In the genomic region with DNA sequence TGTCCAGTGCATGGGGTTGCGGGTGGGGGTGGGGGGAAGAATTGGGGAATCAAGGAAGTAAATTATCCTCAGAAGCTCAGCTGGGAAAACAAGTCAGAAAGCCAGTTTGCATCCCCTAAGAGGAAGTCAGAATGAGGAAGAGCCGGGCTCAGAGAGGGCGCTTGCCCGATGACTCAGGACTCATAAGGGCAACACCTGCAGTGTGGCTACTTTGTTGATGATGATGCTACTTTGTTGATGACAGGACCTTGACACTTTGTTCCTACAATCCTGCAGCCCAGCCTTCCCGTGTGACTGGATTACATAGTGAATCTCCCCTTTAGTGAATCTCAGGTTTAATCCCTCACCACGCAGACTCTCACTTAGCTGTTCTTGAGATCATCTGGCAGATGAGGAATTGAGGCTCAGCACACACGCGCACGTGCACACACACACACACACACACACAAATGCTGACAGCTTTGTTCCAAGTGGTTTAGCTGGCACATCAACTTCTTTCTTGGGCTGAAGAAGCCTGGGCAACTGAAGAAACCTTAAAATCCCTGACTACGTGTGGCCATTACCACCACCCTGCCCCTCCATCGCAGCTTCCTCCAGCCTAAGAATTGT, we compare ENCODE assay signal across 12 mouse cellular contexts. TPM values are rescaled to one million over a fixed set of nuclear protein-coding genes. Genes with fewer than 3 reads are reported as not detected.
DNase-seq lines count a peak whose midpoint lies in the region; ATAC-seq and TF ChIP-seq lines count a peak whose summit lies in the region.
"Had no signal": no experiment of that assay in that cellular context is flagged by ENCODE, and none has a peak within 500 bp of the region (broad histone marks: within the 10 kb centered on the region; RNA-seq: fewer than 3 reads in every experiment).

No protein-coding gene starts in this region.

- H3K79me2 ChIP-seq in CH12.LX (replicated peaks; ENCODE audit: control insufficient read depth, extremely low read depth, insufficient read depth, poor library complexity, severe bottlenecking) = no peaks in the 10 kb centered on the region

- TF ChIP-seq POLR2A in CH12.LX (IDR thresholded peaks at IDR 0.05; ENCODE audit: low read depth, low read length) = no peak

- peak overlapping the region; percentile 76; the same call in 1 of the 2 replicates for H3K27ac ChIP-seq in kidney, embryonic 14.5 days (ENCODE audit: low read depth, low read length)
- no peak overlapping the region for H3K27ac ChIP-seq in CH12.LX (ENCODE audit: insufficient read depth, low read depth)

- TF ChIP-seq CTCF in CH12.LX (conservative IDR thresholded peaks at IDR 0.05 in 1 of 2, IDR thresholded peaks at IDR 0.05 in 1 of 2; ENCODE audit: low read depth in 2 of 2, low read length in 2 of 2) = no peak

- TF ChIP-seq EP300 in CH12.LX (IDR thresholded peaks at IDR 0.05; ENCODE audit: low read length) = peak; percentile 30; the same call in 1 of the 2 replicates

- peaks cover 64% of the 10 kb centered on the region for H3K4me1 ChIP-seq in kidney, embryonic 14.5 days (ENCODE audit: control insufficient read depth, insufficient read depth, low read length)
- H3K4me1 ChIP-seq in CH12.LX (ENCODE audit: control insufficient read depth in 1 of 2, insufficient read depth in 2 of 2) = peaks cover 4 to 28% of the 10 kb centered on the region in 2 experiments; a peak in 3 of 4 replicates

- WGBS in kidney, embryonic 14.5 days = 69% methylated on average over 11 of the region's 11 CpGs

- H3K9ac ChIP-seq in kidney, embryonic 14.5 days (ENCODE audit: low read depth, low read length) = no peak overlapping the region
- no peak overlapping the region for H3K9ac ChIP-seq in CH12.LX (ENCODE audit: insufficient read depth, low read depth)

- in situ Hi-C loops in CH12.LX (cut with MboI; ENCODE audit: low pct_ligation_motif_present, low pct_unique_long_range_greater_than_20kb, low sequenced_read_pairs) = no loop called here

- no peaks in the 10 kb centered on the region for H3K36me3 ChIP-seq in kidney, embryonic 14.5 days (ENCODE audit: control insufficient read depth, insufficient read depth, low read length)
- H3K36me3 ChIP-seq in CH12.LX (replicated peaks in 1 of 2; ENCODE audit: control insufficient read depth in 1 of 2, insufficient read depth in 1 of 2, low read length in 1 of 2) = no peaks in the 10 kb centered on the region

- H3K9me3 ChIP-seq in kidney, embryonic 14.5 days (ENCODE audit: control insufficient read depth, low read length) = no peaks in the 10 kb centered on the region
- no peaks in the 10 kb centered on the region for H3K9me3 ChIP-seq in CH12.LX (replicated peaks; ENCODE audit: low read length)

- DNase-seq in kidney, postnatal 4 days = no peak
- DNase-seq in CH12.LX (ENCODE audit: extremely low read depth) = peak; percentile 53
- no peak for DNase-seq in left cerebral cortex, postnatal 4 days
- no peak for DNase-seq in urinary bladder, adult 2 months (ENCODE audit: low spot score)
- DNase-seq: layer of hippocampus, adult 9-11 months; lung, postnatal 14 days; thymus, postnatal 14 days had no signal

- no peak overlapping the region for H3K4me2 ChIP-seq in kidney, embryonic 14.5 days (replicated peaks; ENCODE audit: low read depth, low read length)
- H3K4me2 ChIP-seq in CH12.LX (ENCODE audit: insufficient read depth, low read depth, poor library complexity, severe bottlenecking) = no peak overlapping the region

- dilution Hi-C loops in CH12.LX (cut with MboI; ENCODE audit: extremely low pct_ligation_motif_present, extremely low pct_unique_long_range_greater_than_20kb, low sequenced_read_pairs) = no loop called here

- intact Hi-C loops in left cerebral cortex, postnatal 4 days (cut with DNase I) = no loop called here

- TF ChIP-seq RAD21 in CH12.LX (IDR thresholded peaks at IDR 0.05; ENCODE audit: low read depth, low read length) = no peak

- H3K27me3 ChIP-seq in kidney, embryonic 14.5 days (ENCODE audit: control insufficient read depth, insufficient read depth, low read length) = no peaks in the 10 kb centered on the region; the same call in 1 of the 2 replicates
- no peaks in the 10 kb centered on the region for H3K27me3 ChIP-seq in CH12.LX (replicated peaks)

- no peak for ATAC-seq in kidney, embryonic 14.5 days (ENCODE audit: low FRiP score, low TSS enrichment)
- ATAC-seq in common myeloid progenitor, adult 5-6 weeks (replicated peaks; ENCODE audit: low read depth, poor library complexity, severe bottlenecking) = peak; percentile 79
- ATAC-seq in megakaryocyte progenitor cell, adult 5-6 weeks (replicated peaks; ENCODE audit: poor library complexity) = peak; percentile 85
- no peak for ATAC-seq in erythroid progenitor cell, adult 5-6 weeks (replicated peaks; ENCODE audit: low FRiP score, poor library complexity, severe bottlenecking)

- no peak overlapping the region for H3K4me3 ChIP-seq in kidney, embryonic 14.5 days (ENCODE audit: low read length)
- no peak overlapping the region for H3K4me3 ChIP-seq in CH12.LX (replicated peaks in 1 of 3; ENCODE audit: low read depth in 2 of 3, low read length in 2 of 3, poor library complexity in 1 of 3)

TF ChIP-seq in CH12.LX, 34 proteins besides CTCF, POLR2A, EP300 and RAD21 (continues in another document):
- no peak for TF ChIP-seq MAFK (IDR thresholded peaks at IDR 0.05; ENCODE audit: insufficient replicate concordance, low read length)

RNA-seq across cellular contexts. Expression of gene Tpcn1, which starts 18.1 kb away (rescaled TPM):
- 33.8 and 37.3 TPM in 2 replicates for polyA plus RNA-seq in kidney, embryonic 14.5 days (2014; fragmentation: Nextera tagmentation; extraction: Ambion mirVana)
- 1.9 and 2.2 TPM in 2 replicates for total RNA-seq in CH12.LX (2012; rRNA removed)
- total RNA-seq in CH12.LX (2014; rRNA removed) = 0.90 and 1.0 TPM in 2 replicates
- 4.2 and 5.4 TPM in 2 replicates for polyA plus RNA-seq in CH12.LX (2012; ENCODE audit: insufficient read length, low read depth)
- total RNA-seq in common myeloid progenitor, adult 5-6 weeks (2017) = 15.2 and 18.1 TPM in 2 replicates
- total RNA-seq in megakaryocyte progenitor cell, adult 5-6 weeks (2015) = 37.0 and 38.8 TPM in 2 replicates
- total RNA-seq in megakaryocyte progenitor cell, adult 5-6 weeks (2017) = 15.7 and 17.7 TPM in 2 replicates
- 10 to 100 TPM; 42.0 to 44.1 TPM for total RNA-seq in left cerebral cortex, postnatal 4 days (2021)
- 107 and 136 TPM in 2 replicates for total RNA-seq in erythroid progenitor cell, adult 5-6 weeks (2015; ENCODE audit: low replicate concordance)
- 57.0 and 72.9 TPM in 2 replicates for total RNA-seq in erythroid progenitor cell, adult 5-6 weeks (2017; ENCODE audit: low replicate concordance)
- polyA plus RNA-seq in urinary bladder, adult 2 months (2012; rRNA removed) = 38.6 and 55.0 TPM in 2 replicates

RNA-seq across cellular contexts. Expression of gene Iqcd, which starts 18.4 kb away (rescaled TPM):
- 0.57 and 1.4 TPM in 2 replicates for polyA plus RNA-seq in kidney, embryonic 14.5 days (2014; fragmentation: Nextera tagmentation; extraction: Ambion mirVana)
- total RNA-seq in CH12.LX (2012; rRNA removed) (0.25 and 0.59 TPM in 2 replicates), CH12.LX (2014; rRNA removed) (not detected in 2 replicates)
- polyA plus RNA-seq in CH12.LX (2012; ENCODE audit: insufficient read length, low read depth) = 0.35 and 0.77 TPM in 2 replicates
- 0.96 and 0.97 TPM in 2 replicates for total RNA-seq in common myeloid progenitor, adult 5-6 weeks (2017)
- total RNA-seq in megakaryocyte progenitor cell, adult 5-6 weeks (2015) = not detected in 2 replicates
- total RNA-seq in megakaryocyte progenitor cell, adult 5-6 weeks (2017) = 0.81 and 1.1 TPM in 2 replicates
- under 1 TPM; 0.58 to 0.64 TPM for total RNA-seq in left cerebral cortex, postnatal 4 days (2021)
- 2.5 TPM in 1 of 2 replicates, not detected in the other for total RNA-seq in erythroid progenitor cell, adult 5-6 weeks (2015; ENCODE audit: low replicate concordance)
- total RNA-seq in erythroid progenitor cell, adult 5-6 weeks (2017; ENCODE audit: low replicate concordance) = 3.1 and 3.3 TPM in 2 replicates
- polyA plus RNA-seq in urinary bladder, adult 2 months (2012; rRNA removed) = 1.6 and 1.8 TPM in 2 replicates
- total RNA-seq: ES-E14 had no signal

RNA-seq across cellular contexts. Expression of gene Rita1, which starts 42.0 kb away (rescaled TPM):
- polyA plus RNA-seq in kidney, embryonic 14.5 days (2014; fragmentation: Nextera tagmentation; extraction: Ambion mirVana) = 10.4 and 11.1 TPM in 2 replicates
- total RNA-seq in CH12.LX (2012; rRNA removed) (6.3 and 7.3 TPM in 2 replicates), CH12.LX (2014; rRNA removed) (6.2 and 7.3 TPM in 2 replicates)
- polyA plus RNA-seq in CH12.LX (2012; ENCODE audit: insufficient read length, low read depth) = 10.2 and 10.8 TPM in 2 replicates
- 3.8 and 13.1 TPM in 2 replicates for total RNA-seq in common myeloid progenitor, adult 5-6 weeks (2017)
- total RNA-seq in megakaryocyte progenitor cell, adult 5-6 weeks (2015) = 2.0 and 2.3 TPM in 2 replicates
- total RNA-seq in megakaryocyte progenitor cell, adult 5-6 weeks (2017) = 4.7 and 5.8 TPM in 2 replicates
- 10 to 100 TPM; 22.7 to 26.0 TPM for total RNA-seq in left cerebral cortex, postnatal 4 days (2021)
- 0.72 TPM in 1 of 2 replicates, not detected in the other for total RNA-seq in erythroid progenitor cell, adult 5-6 weeks (2015; ENCODE audit: low replicate concordance)
- total RNA-seq in erythroid progenitor cell, adult 5-6 weeks (2017; ENCODE audit: low replicate concordance) = 3.9 TPM in 1 of 2 replicates, not detected in the other
- polyA plus RNA-seq in urinary bladder, adult 2 months (2012; rRNA removed) = 11.0 and 12.9 TPM in 2 replicates

RNA-seq across cellular contexts. Expression of gene Ddx54, which starts 42.1 kb away (rescaled TPM):
- polyA plus RNA-seq in kidney, embryonic 14.5 days (2014; fragmentation: Nextera tagmentation; extraction: Ambion mirVana) = 22.3 and 37.7 TPM in 2 replicates
- total RNA-seq in CH12.LX (2012; rRNA removed) (83.6 and 93.6 TPM in 2 replicates), CH12.LX (2014; rRNA removed) (56.6 and 63.7 TPM in 2 replicates)
- 91.8 and 96.8 TPM in 2 replicates for polyA plus RNA-seq in CH12.LX (2012; ENCODE audit: insufficient read length, low read depth)
- total RNA-seq in common myeloid progenitor, adult 5-6 weeks (2017) = 36.0 and 41.7 TPM in 2 replicates
- total RNA-seq in megakaryocyte progenitor cell, adult 5-6 weeks (2015) = 11.8 and 13.3 TPM in 2 replicates
- 34.9 and 35.8 TPM in 2 replicates for total RNA-seq in megakaryocyte progenitor cell, adult 5-6 weeks (2017)
- 10 to 100 TPM; 52.0 to 55.4 TPM for total RNA-seq in left cerebral cortex, postnatal 4 days (2021)
- total RNA-seq in erythroid progenitor cell, adult 5-6 weeks (2015; ENCODE audit: low replicate concordance) = 1.1 and 1.3 TPM in 2 replicates
- total RNA-seq in erythroid progenitor cell, adult 5-6 weeks (2017; ENCODE audit: low replicate concordance) = 6.4 and 8.1 TPM in 2 replicates
- polyA plus RNA-seq in urinary bladder, adult 2 months (2012; rRNA removed) = 25.7 and 26.2 TPM in 2 replicates

RNA-seq across cellular contexts. Expression of gene Slc8b1, which starts 59.4 kb away (rescaled TPM):
- 4.5 and 6.0 TPM in 2 replicates for polyA plus RNA-seq in kidney, embryonic 14.5 days (2014; fragmentation: Nextera tagmentation; extraction: Ambion mirVana)
- total RNA-seq in CH12.LX (2012; rRNA removed) (3.3 and 5.8 TPM in 2 replicates), CH12.LX (2014; rRNA removed) (3.2 and 3.6 TPM in 2 replicates)
- 4.6 and 5.1 TPM in 2 replicates for polyA plus RNA-seq in CH12.LX (2012; ENCODE audit: insufficient read length, low read depth)
- 4.5 and 4.9 TPM in 2 replicates for total RNA-seq in common myeloid progenitor, adult 5-6 weeks (2017)
- total RNA-seq in megakaryocyte progenitor cell, adult 5-6 weeks (2015) = 21.1 and 23.5 TPM in 2 replicates
- 31.8 and 32.5 TPM in 2 replicates for total RNA-seq in megakaryocyte progenitor cell, adult 5-6 weeks (2017)
- 1 to 10 TPM; 3.3 to 4.6 TPM for total RNA-seq in left cerebral cortex, postnatal 4 days (2021)
- 3.4 and 5.0 TPM in 2 replicates for total RNA-seq in erythroid progenitor cell, adult 5-6 weeks (2015; ENCODE audit: low replicate concordance)
- total RNA-seq in erythroid progenitor cell, adult 5-6 weeks (2017; ENCODE audit: low replicate concordance) = 3.0 and 6.7 TPM in 2 replicates
- 28.8 and 30.9 TPM in 2 replicates for polyA plus RNA-seq in urinary bladder, adult 2 months (2012; rRNA removed)

Comparison
In these comparisons a context has a peak if more than half of its experiments do, and no peak if none do; other contexts are left out.
1. ATAC-seq: peak in common myeloid progenitor, adult 5-6 weeks (single experiment) and megakaryocyte progenitor cell, adult 5-6 weeks (single experiment); none in kidney, embryonic 14.5 days (single experiment) and erythroid progenitor cell, adult 5-6 weeks (single experiment).